Mouse (Mus musculus) liver, postnatal 0 days (tissue): ENCODE data around the gene Capn5.

Experiments used
- CTCF ChIP-seq: sonication (generic); IDR thresholded peaks from 2 replicates; pipeline ENCODE4 v1.5.1; 2016; ENCODE audit warnings: antibody characterized with exemption, low read depth
- EP300 ChIP-seq: IDR thresholded peaks from 2 replicates; pipeline ENCODE4 v1.6.1; 2016; ENCODE audit warnings: antibody characterized with exemption, low read depth, mild to moderate bottlenecking

- TF ChIP-seq CTCF (no peak), EP300 (no peak)
Measured at GRCm38 (mm10) chr7:98145842-98146446, 32.1 kb downstream of the Capn5 start.
